Mouse (Mus musculus) stomach, postnatal 0 days (tissue): ENCODE data around the gene Rab7b.

ENCODE experiments used
- CTCF ChIP-seq: IDR thresholded peaks from 2 replicates; pipeline ENCODE4 v1.5.1; 2016; ENCODE audit warnings: antibody characterized with exemption, low read depth, mild to moderate bottlenecking, moderate library complexity
- EP300 ChIP-seq: optimal IDR thresholded peaks from 2 replicates; pipeline ENCODE3; 2016; ENCODE audit warnings: antibody characterized with exemption

DNA sequence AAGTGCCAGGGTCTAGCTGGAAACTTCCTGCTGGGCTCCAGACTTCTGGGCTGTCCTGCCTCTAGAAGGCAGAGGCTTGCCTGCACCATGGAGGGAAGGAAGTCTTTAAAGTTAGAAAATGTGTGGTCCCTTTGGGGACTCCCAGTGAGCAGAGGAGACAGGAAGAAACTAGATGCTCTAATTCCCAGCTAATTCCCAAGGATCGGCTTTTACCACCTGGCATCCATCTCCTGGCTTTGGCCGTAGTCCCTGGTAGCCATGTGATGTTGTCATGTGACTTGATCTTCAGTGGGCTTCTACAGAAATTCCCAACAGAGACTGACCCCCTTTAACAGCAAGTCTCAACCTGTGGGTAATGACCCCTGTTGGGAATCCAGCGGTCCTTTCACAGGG is 71.9 kb downstream of the Rab7b start:
- no peak for TF ChIP-seq CTCF
- no peak for TF ChIP-seq EP300
